Mouse (Mus musculus) erythroblast, embryonic 14.5 days (primary cell): Measurements from ENCODE around the gene Sh3pxd2a. TPM values are rescaled to one million over a fixed set of nuclear protein-coding genes. Genes with fewer than 3 reads are reported as not detected.

Experiments used
- H3K27me3 ChIP-seq: 2 replicates; pipeline ENCODE4 v1.6.1; 2012; ENCODE audit warnings: inconsistent platforms; ENCODE audit not compliant: control insufficient read depth
- H3K36me3 ChIP-seq: 2 replicates; pipeline ENCODE4 v1.6.1; 2012; ENCODE audit warnings: mild to moderate bottlenecking, inconsistent platforms; ENCODE audit not compliant: control insufficient read depth
- H3K4me1 ChIP-seq: 2 replicates; pipeline ENCODE4 v1.6.1; 2012; ENCODE audit warnings: inconsistent platforms; ENCODE audit not compliant: control insufficient read depth
- H3K4me3 ChIP-seq: replicated peaks from 2 replicates; pipeline ENCODE3; 2012; ENCODE audit warnings: moderate library complexity, mild to moderate bottlenecking, inconsistent platforms
- H3K9me3 ChIP-seq: 2 replicates; pipeline ENCODE4 v1.6.1; 2012; ENCODE audit warnings: low read length, inconsistent platforms, mixed read lengths; ENCODE audit not compliant: control insufficient read depth
- GATA1 ChIP-seq: IDR thresholded peaks from 2 replicates; pipeline ENCODE4 v1.6.1; 2012; ENCODE audit warnings: low read length, inconsistent platforms, mixed read lengths
- TAL1 ChIP-seq: IDR thresholded peaks from 3 replicates; pipeline ENCODE4 v1.6.1; 2012; ENCODE audit warnings: low read length, inconsistent platforms, mixed read lengths
- polyA plus RNA-seq: library from polyadenylated mRNA; stranded (reverse); fragments of >175 nt; gene quantifications from 2 replicates; pipeline ENCODE4 v1.2.3, GENCODE M21; 2012

Sh3pxd2a gene
- polyA plus RNA-seq, 1 experiment: 0.10 TPM

DNA sequence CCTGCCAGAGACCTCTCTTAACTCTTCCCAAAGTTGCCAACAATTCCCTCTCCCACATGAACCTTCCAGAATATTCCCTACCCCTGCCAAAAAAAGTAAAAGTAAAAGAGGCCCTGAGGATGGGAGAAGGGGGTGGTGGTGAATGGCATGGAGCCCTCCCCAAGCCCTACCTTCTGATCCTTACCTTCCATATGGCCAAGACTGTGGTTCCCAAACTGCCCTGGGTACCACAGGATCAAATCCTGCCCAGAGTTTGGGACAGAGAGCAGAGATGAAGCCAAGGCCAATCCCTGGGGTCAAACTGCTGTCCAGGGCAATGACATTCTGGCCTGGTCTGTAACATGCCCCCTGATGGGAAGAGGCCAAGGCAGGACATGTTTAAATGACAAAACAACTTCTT, 55.1 kb downstream of the Sh3pxd2a start:
- no peak overlapping the region for H3K4me3 ChIP-seq
- no peaks in the 10 kb centered on the region for H3K27me3 ChIP-seq
- TF ChIP-seq GATA1 (no peak), TAL1 (no peak)
- peaks cover 78% of the 10 kb centered on the region for H3K4me1 ChIP-seq
- H3K9me3 ChIP-seq: peaks cover 4% of the 10 kb centered on the region
- peaks cover 22% of the 10 kb centered on the region for H3K36me3 ChIP-seq

GRCm38 (mm10) chr19:47408656-47409055, 55.5 kb downstream of the Sh3pxd2a start:
- Histone ChIP-seq H3K36me3 (peaks cover 22% of the 10 kb centered on the region), H3K4me3 (no peak overlapping the region), H3K9me3 (peaks cover 4% of the 10 kb centered on the region), H3K4me1 (peaks cover 81% of the 10 kb centered on the region), H3K27me3 (no peaks in the 10 kb centered on the region)
- TF ChIP-seq GATA1 (no peak), TAL1 (no peak)

DNA sequence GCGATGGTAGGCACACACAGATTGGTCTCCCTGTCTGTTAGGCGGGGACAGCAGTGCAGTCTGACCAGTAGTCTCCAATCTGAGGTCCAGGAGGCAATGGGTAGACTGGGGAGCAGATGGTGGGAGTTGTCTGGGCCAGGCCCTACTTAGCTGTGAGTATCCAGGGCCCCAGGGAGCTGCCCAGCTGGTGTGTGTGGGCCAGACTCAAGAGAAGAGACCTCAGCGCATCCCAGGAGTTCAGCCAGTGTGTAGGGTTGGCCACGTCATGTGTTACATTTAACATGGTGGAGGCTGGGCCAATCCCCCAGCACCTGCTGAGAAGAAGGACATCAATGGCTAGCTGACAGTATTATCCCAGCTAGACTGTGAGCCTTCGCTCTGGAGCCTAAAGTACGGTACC, 56.9 kb downstream of the Sh3pxd2a start:
- peaks cover 4% of the 10 kb centered on the region for H3K9me3 ChIP-seq
- no peak for TF ChIP-seq GATA1
- TF ChIP-seq TAL1: no peak
- H3K4me1 ChIP-seq: peaks cover 82% of the 10 kb centered on the region
- no peaks in the 10 kb centered on the region for H3K27me3 ChIP-seq
- H3K4me3 ChIP-seq: no peak overlapping the region
- H3K36me3 ChIP-seq: peaks cover 22% of the 10 kb centered on the region

DNA sequence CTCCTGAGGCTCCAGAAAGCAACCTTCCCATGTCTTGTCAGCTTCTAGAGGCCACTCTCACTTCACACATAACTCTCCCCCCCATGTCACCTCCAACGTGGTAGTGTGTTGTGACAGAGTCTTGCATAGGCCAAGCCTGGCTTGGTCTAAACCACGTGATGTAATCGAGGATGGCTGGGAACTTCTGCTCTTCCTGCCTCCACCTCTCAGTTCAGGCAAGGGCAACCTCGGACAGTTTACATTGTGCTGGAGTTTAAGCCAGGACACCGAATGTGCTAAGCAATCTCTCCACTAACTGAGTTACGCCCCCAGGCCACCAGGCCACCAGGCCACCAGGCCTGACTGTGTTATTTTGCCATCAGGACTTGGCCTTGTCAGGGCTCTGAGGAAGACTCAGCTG, 57.7 kb downstream of the Sh3pxd2a start:
- H3K4me1 ChIP-seq: peaks cover 86% of the 10 kb centered on the region
- H3K9me3 ChIP-seq: peaks cover 4% of the 10 kb centered on the region
- peaks cover 20% of the 10 kb centered on the region for H3K36me3 ChIP-seq
- TF ChIP-seq TAL1: no peak
- TF ChIP-seq GATA1: no peak
- H3K27me3 ChIP-seq: no peaks in the 10 kb centered on the region
- no peak overlapping the region for H3K4me3 ChIP-seq

DNA sequence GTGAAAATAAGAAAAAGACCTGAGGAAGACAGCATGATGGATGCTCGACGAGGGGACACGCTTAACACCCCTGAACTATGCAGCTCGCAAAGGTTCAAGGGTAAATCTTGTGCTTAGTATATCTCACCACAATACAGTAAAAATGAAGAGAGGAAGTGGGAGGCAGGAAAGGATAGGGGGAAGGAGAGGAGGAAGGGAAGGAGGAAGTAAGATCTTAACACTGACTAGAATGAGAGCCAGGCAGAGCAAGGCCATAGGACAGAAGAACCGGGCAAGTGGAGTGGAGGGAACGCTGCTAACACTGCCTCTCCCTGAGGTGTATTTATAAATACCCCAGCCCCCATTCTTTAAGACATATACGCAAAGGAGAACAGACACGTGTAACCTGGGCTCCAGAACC, 58.7 kb downstream of the Sh3pxd2a start:
- peaks cover 91% of the 10 kb centered on the region for H3K4me1 ChIP-seq
- no peak for TF ChIP-seq TAL1
- no peak for TF ChIP-seq GATA1
- no peaks in the 10 kb centered on the region for H3K27me3 ChIP-seq

GRCm38 (mm10) chr19:47403391-47404379, 60.5 kb downstream of the Sh3pxd2a start:
- no peak for TF ChIP-seq GATA1
- no peak for TF ChIP-seq TAL1
- peaks cover 27% of the 10 kb centered on the region for H3K36me3 ChIP-seq
- H3K4me3 ChIP-seq: peak overlapping the region; percentile 54
- no peaks in the 10 kb centered on the region for H3K27me3 ChIP-seq
- peaks cover 7% of the 10 kb centered on the region for H3K9me3 ChIP-seq
- H3K4me1 ChIP-seq: peaks cover 94% of the 10 kb centered on the region

More for the DNA sequence above, 58.7 kb downstream of the Sh3pxd2a start:
- no peak overlapping the region for H3K4me3 ChIP-seq
- peaks cover 24% of the 10 kb centered on the region for H3K36me3 ChIP-seq
- H3K9me3 ChIP-seq: peaks cover 4% of the 10 kb centered on the region

DNA sequence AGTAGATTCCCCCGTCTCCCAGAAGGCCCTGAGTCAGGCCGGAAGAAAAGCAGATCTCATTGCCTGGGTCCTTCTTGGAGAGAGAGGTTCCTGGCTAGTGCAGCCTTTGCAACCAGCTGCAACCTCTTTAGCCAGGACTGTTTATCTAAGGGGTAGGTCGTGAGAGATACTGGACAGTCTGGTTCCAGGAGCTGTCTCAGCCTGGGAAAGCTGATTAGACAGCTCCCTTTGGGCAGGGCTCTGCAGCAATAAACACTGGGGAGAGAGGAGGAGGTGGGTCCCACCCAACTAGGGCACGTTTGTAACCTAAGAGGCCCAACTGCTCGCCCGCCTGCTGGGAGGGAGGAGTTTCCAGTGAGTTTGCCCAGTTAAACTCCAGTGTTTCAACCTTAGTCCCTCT, 61.2 kb downstream of the Sh3pxd2a start:
- H3K27me3 ChIP-seq: no peaks in the 10 kb centered on the region
- H3K4me1 ChIP-seq: peaks cover 97% of the 10 kb centered on the region
- H3K4me3 ChIP-seq: peak overlapping the region; percentile 54

DNA sequence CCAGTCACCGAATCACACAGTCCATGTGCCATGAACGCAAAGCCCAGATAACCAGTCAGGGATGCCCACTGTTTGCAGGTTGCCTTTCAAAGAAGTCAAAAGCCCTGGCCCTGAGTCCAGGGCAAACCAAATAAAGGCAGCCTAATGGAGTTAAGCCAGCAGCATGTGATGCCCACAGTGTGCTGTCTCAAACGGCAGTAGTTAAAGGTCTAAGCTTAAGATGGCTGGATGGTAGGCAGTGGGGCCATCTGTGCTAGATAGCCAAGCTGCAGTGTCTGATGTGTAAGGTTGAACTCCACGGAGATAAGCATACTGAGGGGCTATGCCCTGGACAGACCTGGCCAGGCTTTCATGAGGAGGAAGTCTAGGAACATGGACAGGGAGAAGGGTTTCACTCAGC, 61.7 kb downstream of the Sh3pxd2a start:
- H3K36me3 ChIP-seq: peaks cover 27% of the 10 kb centered on the region
- peak overlapping the region; percentile 54 for H3K4me3 ChIP-seq

More for the DNA sequence above, 61.2 kb downstream of the Sh3pxd2a start:
- Histone ChIP-seq H3K9me3 (peaks cover 8% of the 10 kb centered on the region), H3K36me3 (peaks cover 30% of the 10 kb centered on the region)
- TF ChIP-seq GATA1: peak; percentile 69
- peak; percentile 62; the same call in 2 of the 3 replicates for TF ChIP-seq TAL1

GRCm38 (mm10) chr19:47399709-47400108, 64.5 kb downstream of the Sh3pxd2a start:
- Histone ChIP-seq H3K27me3 (no peaks in the 10 kb centered on the region), H3K9me3 (peaks cover 5% of the 10 kb centered on the region), H3K4me3 (no peak overlapping the region), H3K36me3 (peaks cover 24% of the 10 kb centered on the region), H3K4me1 (peaks cover 82% of the 10 kb centered on the region)
- TF ChIP-seq TAL1 (no peak), GATA1 (no peak)

More for the DNA sequence above, 61.7 kb downstream of the Sh3pxd2a start:
- Histone ChIP-seq H3K9me3 (peaks cover 5% of the 10 kb centered on the region), H3K4me1 (peaks cover 97% of the 10 kb centered on the region), H3K27me3 (no peaks in the 10 kb centered on the region)
- TF ChIP-seq GATA1 (no peak), TAL1 (no peak)

DNA sequence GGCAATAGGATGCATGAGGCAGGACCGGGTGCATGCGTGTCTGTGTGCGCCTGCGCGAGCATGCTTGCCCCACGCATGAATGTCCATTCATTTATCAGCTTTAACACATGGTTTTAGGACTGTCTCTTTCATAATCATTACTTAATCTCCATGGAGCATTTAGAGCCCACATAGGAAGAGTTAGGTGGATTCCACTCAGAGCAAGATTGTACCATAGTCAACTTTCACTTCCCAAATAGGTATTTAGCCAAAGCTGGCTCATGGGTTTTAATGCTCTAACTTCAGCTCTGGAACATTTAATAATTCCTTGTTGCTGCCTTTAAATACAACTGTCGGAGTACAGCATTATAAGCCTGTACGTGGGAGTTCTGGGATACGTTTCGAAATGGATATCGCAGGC, 65.2 kb downstream of the Sh3pxd2a start:
- no peaks in the 10 kb centered on the region for H3K27me3 ChIP-seq
- H3K9me3 ChIP-seq: peaks cover 5% of the 10 kb centered on the region
- TF ChIP-seq GATA1 (no peak), TAL1 (no peak)
- peaks cover 79% of the 10 kb centered on the region for H3K4me1 ChIP-seq
- H3K36me3 ChIP-seq: peaks cover 26% of the 10 kb centered on the region
- no peak overlapping the region for H3K4me3 ChIP-seq
